Mouse (Mus musculus): ENCODE measurements around the gene Arhgef6. TPM values are rescaled to one million over a fixed set of nuclear protein-coding genes. Genes with fewer than 3 reads are reported as not detected.

Gene Arhgef6
- polyA plus RNA-seq, 1 experiment: 19.2 TPM

- H3K27ac ChIP-seq (ENCODE audit: control insufficient read depth, insufficient read depth, low read depth, low read length): no peak overlapping the region
- H3K36me3 ChIP-seq (ENCODE audit: control insufficient read depth, insufficient read depth, low read length): no peaks in the 10 kb centered on the region
- H3K27me3 ChIP-seq (ENCODE audit: control insufficient read depth, insufficient read depth, low read length): no peaks in the 10 kb centered on the region
- H3K4me1 ChIP-seq (ENCODE audit: control insufficient read depth, insufficient read depth, low read length): no peaks in the 10 kb centered on the region
- TF ChIP-seq POLR2A (IDR thresholded peaks at IDR 0.05; ENCODE audit: control insufficient read depth, low read depth, low read length) (no peak), CTCF (IDR thresholded peaks at IDR 0.05; ENCODE audit: control insufficient read depth, insufficient read depth, insufficient replicate concordance, low read depth, low read length) (no peak)
- H3K4me3 ChIP-seq (ENCODE audit: control insufficient read depth, low read depth, low read length): no peak overlapping the region
Measured at GRCm38 (mm10) chrX:57260744-57261143, 77.8 kb downstream of the Arhgef6 start.

DNA sequence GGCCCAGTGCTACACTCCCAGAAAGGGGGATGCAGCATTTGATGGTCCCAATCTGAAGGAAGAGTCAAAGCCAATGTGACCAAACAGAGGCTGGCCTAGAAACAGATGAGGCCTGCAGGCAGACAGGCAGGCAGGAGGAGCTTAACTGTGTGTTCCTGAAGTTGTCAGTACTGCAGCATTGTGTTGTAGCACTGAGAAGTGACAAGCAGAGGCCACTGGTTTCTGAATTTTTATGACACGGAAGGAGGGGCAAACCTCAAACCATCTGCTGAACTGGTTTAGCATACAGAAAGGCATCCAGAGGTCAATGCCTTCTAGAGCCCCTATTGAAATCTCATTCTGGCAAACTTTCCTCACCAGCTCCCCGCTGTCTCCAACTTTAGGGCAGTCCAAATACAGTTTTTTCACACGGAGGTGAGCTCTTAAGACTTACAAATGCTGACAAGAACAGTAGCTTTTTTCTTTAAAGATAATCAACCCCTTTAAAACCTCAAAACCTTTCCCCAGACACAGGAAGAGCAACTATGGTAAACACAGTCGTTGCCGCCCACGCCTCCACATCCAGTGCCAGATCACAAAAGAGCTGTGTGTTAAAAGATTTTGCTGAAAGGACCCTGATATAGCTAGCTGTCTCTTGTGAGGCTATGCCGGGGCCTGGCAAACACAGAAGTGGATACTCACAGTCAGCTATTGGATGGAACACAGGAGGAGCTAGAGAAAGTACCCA lies 85.0 kb downstream of the Arhgef6 start:
- Histone ChIP-seq H3K4me1 (ENCODE audit: control insufficient read depth, insufficient read depth, low read length) (no peaks in the 10 kb centered on the region), H3K27ac (ENCODE audit: control insufficient read depth, insufficient read depth, low read depth, low read length) (no peak overlapping the region), H3K27me3 (ENCODE audit: control insufficient read depth, insufficient read depth, low read length) (no peaks in the 10 kb centered on the region), H3K36me3 (ENCODE audit: control insufficient read depth, insufficient read depth, low read length) (no peaks in the 10 kb centered on the region), H3K4me3 (ENCODE audit: control insufficient read depth, low read depth, low read length) (no peak overlapping the region)
- TF ChIP-seq POLR2A (IDR thresholded peaks at IDR 0.05; ENCODE audit: control insufficient read depth, low read depth, low read length): no peak

GRCm38 (mm10) chrX:57238572-57238971 lies 100.0 kb downstream of the Arhgef6 start:
- Histone ChIP-seq H3K27me3 (ENCODE audit: control insufficient read depth, insufficient read depth, low read length) (no peaks in the 10 kb centered on the region), H3K4me1 (ENCODE audit: control insufficient read depth, insufficient read depth, low read length) (no peaks in the 10 kb centered on the region), H3K36me3 (ENCODE audit: control insufficient read depth, insufficient read depth, low read length) (no peaks in the 10 kb centered on the region), H3K4me3 (ENCODE audit: control insufficient read depth, low read depth, low read length) (no peak overlapping the region), H3K27ac (ENCODE audit: control insufficient read depth, insufficient read depth, low read depth, low read length) (no peak overlapping the region)
- TF ChIP-seq POLR2A (IDR thresholded peaks at IDR 0.05; ENCODE audit: control insufficient read depth, low read depth, low read length) (no peak), CTCF (IDR thresholded peaks at IDR 0.05; ENCODE audit: control insufficient read depth, insufficient read depth, insufficient replicate concordance, low read depth, low read length) (no peak)

DNA sequence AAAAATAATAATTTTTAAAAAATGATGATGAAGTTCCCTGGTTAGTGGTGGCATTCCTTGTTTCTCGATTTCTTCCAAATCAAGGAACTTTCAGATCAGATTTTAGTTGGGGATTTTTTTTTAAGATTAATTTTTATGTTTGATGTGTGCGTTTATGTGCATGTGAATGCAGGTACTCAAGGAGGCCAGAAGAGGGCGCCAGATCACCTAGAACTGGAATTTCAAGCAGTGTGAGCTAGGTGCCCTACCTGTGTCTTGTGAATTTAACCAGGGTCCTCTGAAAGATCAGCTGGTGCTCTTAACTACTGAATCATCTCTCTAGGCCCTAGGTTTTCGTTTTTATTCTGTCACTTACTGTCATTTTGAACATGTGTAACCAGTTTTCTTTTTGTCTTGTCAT lies 102.5 kb downstream of the Arhgef6 start:
- Histone ChIP-seq H3K4me3 (ENCODE audit: control insufficient read depth, low read depth, low read length) (no peak overlapping the region), H3K27me3 (ENCODE audit: control insufficient read depth, insufficient read depth, low read length) (no peaks in the 10 kb centered on the region), H3K36me3 (ENCODE audit: control insufficient read depth, insufficient read depth, low read length) (no peaks in the 10 kb centered on the region), H3K4me1 (ENCODE audit: control insufficient read depth, insufficient read depth, low read length) (no peaks in the 10 kb centered on the region), H3K27ac (ENCODE audit: control insufficient read depth, insufficient read depth, low read depth, low read length) (no peak overlapping the region)
- TF ChIP-seq POLR2A (IDR thresholded peaks at IDR 0.05; ENCODE audit: control insufficient read depth, low read depth, low read length) (no peak), CTCF (IDR thresholded peaks at IDR 0.05; ENCODE audit: control insufficient read depth, insufficient read depth, insufficient replicate concordance, low read depth, low read length) (no peak; the same call in 1 of the 2 replicates)

DNA sequence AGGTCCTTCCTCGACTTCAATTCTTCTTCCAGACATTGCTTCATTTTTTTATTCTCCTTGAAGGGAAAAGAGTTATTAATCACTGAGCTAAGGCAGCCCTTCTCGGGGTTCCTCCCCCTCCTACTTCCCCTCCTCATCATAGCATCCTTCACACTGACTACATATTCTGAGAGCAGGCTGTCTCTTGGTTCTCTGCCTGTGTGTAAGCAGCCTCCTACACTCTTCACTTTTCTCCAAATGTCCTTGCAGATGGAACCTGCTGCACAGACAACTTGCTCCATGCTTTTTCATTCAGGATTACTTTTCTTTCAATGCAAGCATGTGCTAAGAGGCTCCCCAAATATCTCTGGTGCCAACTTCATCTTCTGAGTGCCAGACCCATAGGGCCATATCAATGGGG lies 104.9 kb downstream of the Arhgef6 start:
- Histone ChIP-seq H3K36me3 (ENCODE audit: control insufficient read depth, insufficient read depth, low read length) (no peaks in the 10 kb centered on the region), H3K4me3 (ENCODE audit: control insufficient read depth, low read depth, low read length) (no peak overlapping the region), H3K27ac (ENCODE audit: control insufficient read depth, insufficient read depth, low read depth, low read length) (no peak overlapping the region), H3K4me1 (ENCODE audit: control insufficient read depth, insufficient read depth, low read length) (no peaks in the 10 kb centered on the region), H3K27me3 (ENCODE audit: control insufficient read depth, insufficient read depth, low read length) (no peaks in the 10 kb centered on the region)
- TF ChIP-seq CTCF (IDR thresholded peaks at IDR 0.05; ENCODE audit: control insufficient read depth, insufficient read depth, insufficient replicate concordance, low read depth, low read length) (no peak), POLR2A (IDR thresholded peaks at IDR 0.05; ENCODE audit: control insufficient read depth, low read depth, low read length) (no peak)

DNA sequence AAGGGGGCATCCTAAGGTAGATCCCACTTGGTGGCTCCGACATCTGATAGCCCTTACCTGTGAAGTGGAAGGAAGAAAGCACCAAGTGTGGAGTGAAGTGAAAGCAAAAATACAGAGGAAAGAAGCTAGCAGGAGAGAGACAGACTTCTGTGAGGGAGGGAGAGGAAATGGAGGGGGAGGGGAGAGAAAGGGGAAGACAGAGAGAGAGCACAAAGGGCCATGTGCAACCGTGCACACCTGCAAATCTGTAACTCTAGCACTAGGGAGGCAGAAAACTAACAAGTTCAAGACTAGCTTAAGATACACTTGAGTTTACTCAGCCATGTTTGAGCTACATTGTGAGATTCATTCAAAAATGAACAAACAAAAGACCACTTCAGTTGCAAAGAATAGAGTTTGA lies 110.4 kb downstream of the Arhgef6 start:
- no peak for TF ChIP-seq CTCF (IDR thresholded peaks at IDR 0.05; ENCODE audit: control insufficient read depth, insufficient read depth, insufficient replicate concordance, low read depth, low read length)
- no peak for TF ChIP-seq POLR2A (IDR thresholded peaks at IDR 0.05; ENCODE audit: control insufficient read depth, low read depth, low read length)
- no peaks in the 10 kb centered on the region for H3K4me1 ChIP-seq (ENCODE audit: control insufficient read depth, insufficient read depth, low read length)
- no peak overlapping the region for H3K27ac ChIP-seq (ENCODE audit: control insufficient read depth, insufficient read depth, low read depth, low read length)
- no peaks in the 10 kb centered on the region for H3K36me3 ChIP-seq (ENCODE audit: control insufficient read depth, insufficient read depth, low read length)
- H3K27me3 ChIP-seq (ENCODE audit: control insufficient read depth, insufficient read depth, low read length): no peaks in the 10 kb centered on the region
- no peak overlapping the region for H3K4me3 ChIP-seq (ENCODE audit: control insufficient read depth, low read depth, low read length)

DNA sequence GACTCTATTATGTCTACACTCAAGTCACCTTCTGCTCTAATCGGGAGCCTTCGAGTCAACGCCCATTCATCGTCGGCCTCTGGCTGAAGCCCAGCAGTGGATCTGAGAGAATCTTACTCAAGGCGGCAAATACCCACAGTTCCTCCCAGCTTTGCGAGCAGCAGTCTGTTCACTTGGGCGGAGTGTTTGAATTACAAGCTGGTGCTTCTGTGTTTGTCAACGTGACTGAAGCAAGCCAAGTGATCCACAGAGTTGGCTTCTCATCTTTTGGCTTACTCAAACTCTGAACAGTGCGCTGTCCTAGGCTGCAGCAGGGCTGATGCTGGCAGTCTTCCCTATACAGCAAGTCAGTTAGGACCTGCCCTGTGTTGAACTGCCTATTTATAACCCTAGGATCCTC lies 115.2 kb downstream of the Arhgef6 start:
- H3K4me3 ChIP-seq (ENCODE audit: control insufficient read depth, low read depth, low read length): no peak overlapping the region
- no peaks in the 10 kb centered on the region for H3K36me3 ChIP-seq (ENCODE audit: control insufficient read depth, insufficient read depth, low read length)
- H3K27ac ChIP-seq (ENCODE audit: control insufficient read depth, insufficient read depth, low read depth, low read length): no peak overlapping the region
- H3K27me3 ChIP-seq (ENCODE audit: control insufficient read depth, insufficient read depth, low read length): no peaks in the 10 kb centered on the region
- no peak for TF ChIP-seq CTCF (IDR thresholded peaks at IDR 0.05; ENCODE audit: control insufficient read depth, insufficient read depth, insufficient replicate concordance, low read depth, low read length)
- no peaks in the 10 kb centered on the region for H3K4me1 ChIP-seq (ENCODE audit: control insufficient read depth, insufficient read depth, low read length)

DNA sequence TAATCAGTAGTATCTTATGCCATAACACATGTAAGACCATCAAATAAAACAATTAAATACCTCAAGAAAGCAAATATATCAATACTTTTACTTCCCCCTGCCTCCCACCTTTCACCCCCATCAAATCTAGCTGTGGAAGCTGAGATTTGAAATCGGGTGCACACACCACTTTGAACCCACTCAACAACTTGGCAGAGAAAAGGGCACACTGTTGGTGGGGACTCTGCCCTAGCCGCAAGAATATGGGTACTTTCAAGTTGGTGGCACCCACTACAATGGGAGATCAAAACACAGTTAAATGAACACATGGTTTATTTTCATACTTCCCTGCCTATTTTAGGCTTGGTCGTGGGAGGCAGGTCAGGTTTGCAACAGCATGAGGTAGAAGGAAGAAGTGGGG lies 116.6 kb downstream of the Arhgef6 start:
- TF ChIP-seq CTCF (IDR thresholded peaks at IDR 0.05; ENCODE audit: control insufficient read depth, insufficient read depth, insufficient replicate concordance, low read depth, low read length) (no peak), POLR2A (IDR thresholded peaks at IDR 0.05; ENCODE audit: control insufficient read depth, low read depth, low read length) (no peak)
- no peaks in the 10 kb centered on the region for H3K27me3 ChIP-seq (ENCODE audit: control insufficient read depth, insufficient read depth, low read length)

More for the DNA sequence above, 116.6 kb downstream of the Arhgef6 start:
- H3K4me1 ChIP-seq (ENCODE audit: control insufficient read depth, insufficient read depth, low read length): no peaks in the 10 kb centered on the region
- H3K27ac ChIP-seq (ENCODE audit: control insufficient read depth, insufficient read depth, low read depth, low read length): no peak overlapping the region
- no peak overlapping the region for H3K4me3 ChIP-seq (ENCODE audit: control insufficient read depth, low read depth, low read length)
- no peaks in the 10 kb centered on the region for H3K36me3 ChIP-seq (ENCODE audit: control insufficient read depth, insufficient read depth, low read length)
